Comparison of ENCODE assay signal across 17 mouse cellular contexts in the genomic region with DNA sequence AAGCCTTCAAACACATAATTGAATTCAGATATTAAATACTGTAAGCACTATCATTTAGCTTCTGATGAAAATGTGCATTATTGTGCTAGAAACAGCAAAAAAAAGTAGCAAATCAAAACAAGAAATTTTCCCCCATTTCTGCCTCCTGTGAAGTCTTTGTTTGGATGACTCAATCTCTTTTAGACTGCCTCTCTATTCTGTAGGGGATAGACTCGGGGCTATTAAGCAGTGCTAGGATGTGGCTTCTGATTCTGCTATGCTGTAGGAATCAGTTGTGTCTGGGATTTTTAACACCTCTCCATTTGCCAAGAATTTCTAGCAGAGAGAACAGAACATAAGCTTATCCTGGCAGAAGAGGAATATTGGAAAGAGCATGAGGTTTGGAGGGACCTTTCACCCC.
"Had no signal": no experiment of that assay in that cellular context is flagged by ENCODE, and none has a peak within 500 bp of the region (broad histone marks: within the 10 kb centered on the region; RNA-seq: fewer than 3 reads in every experiment).

No protein-coding gene starts in this region.

- H3K4me1 ChIP-seq: liver, embryonic 13.5 days; midbrain, embryonic 12.5 days; stomach, embryonic 15.5 days had no signal

- H3K4me2 ChIP-seq: liver, embryonic 13.5 days; midbrain, embryonic 12.5 days; midbrain, embryonic 15.5 days; stomach, embryonic 15.5 days had no signal

- DNase-seq: kidney, adult 2 months; kidney, postnatal 25 days; layer of hippocampus, postnatal 36 days; liver, embryonic 13.5 days; lung, adult 2 months; lung, postnatal 14 days; lung, postnatal 4 days; right cerebral cortex, adult 18-20 months; right cerebral cortex, postnatal 14 days; spleen, adult 18-20 months; thymus, postnatal 25 days had no signal

- H3K36me3 ChIP-seq: liver, embryonic 13.5 days; midbrain, embryonic 12.5 days; midbrain, embryonic 15.5 days; stomach, embryonic 15.5 days had no signal

- H3K9me3 ChIP-seq: liver, embryonic 13.5 days; midbrain, embryonic 12.5 days; midbrain, embryonic 15.5 days; stomach, embryonic 15.5 days had no signal

- H3K27ac ChIP-seq: kidney, postnatal 0 days; left cerebral cortex, adult 2 months; liver, embryonic 13.5 days; midbrain, embryonic 12.5 days; midbrain, embryonic 15.5 days; stomach, embryonic 15.5 days had no signal

- H3K9ac ChIP-seq: liver, embryonic 13.5 days; midbrain, embryonic 12.5 days; midbrain, embryonic 15.5 days; stomach, embryonic 15.5 days had no signal

- H3K27me3 ChIP-seq: liver, embryonic 13.5 days; midbrain, embryonic 12.5 days; midbrain, embryonic 15.5 days; stomach, embryonic 15.5 days had no signal

- H3K4me3 ChIP-seq: left cerebral cortex, adult 2 months; liver, embryonic 13.5 days; midbrain, embryonic 12.5 days; midbrain, embryonic 15.5 days; myocyte; stomach, embryonic 15.5 days had no signal

- ATAC-seq: midbrain, embryonic 15.5 days had no signal
